ENCODE assay signal across 22 mouse cellular contexts in genomic region chr16:34343161-34343560, GRCm38 (mm10).
DNase-seq lines count a peak whose midpoint lies in the region; ATAC-seq and TF ChIP-seq lines count a peak whose summit lies in the region.
"Had no signal": no experiment of that assay in that cellular context is flagged by ENCODE, and none has a peak within 500 bp of the region (broad histone marks: within the 10 kb centered on the region; RNA-seq: fewer than 3 reads in every experiment).

No protein-coding gene starts in this region.

- no peak overlapping the region for H3K27ac ChIP-seq in heart, embryonic 10.5 days
- 0 out of 2 replicates have a peak overlapping the region, but pooled peaks have one; percentile 6 for H3K27ac ChIP-seq in heart, embryonic 16.5 days (ENCODE audit: low read length)
- peak overlapping the region; percentile 39 for H3K27ac ChIP-seq in cortical plate, adult 2 months (ENCODE audit: insufficient read depth, low read length)
- peak overlapping the region; percentile 42; the same call in 1 of the 2 replicates for H3K27ac ChIP-seq in olfactory bulb, adult 2 months (ENCODE audit: insufficient read depth, low read depth, low read length)
- H3K27ac ChIP-seq: hindbrain, embryonic 10.5 days; hindbrain, postnatal 0 days; intestine, embryonic 15.5 days; limb, embryonic 12.5 days; liver, embryonic 15.5 days; stomach, embryonic 15.5 days had no signal

- no peak overlapping the region for H3K4me3 ChIP-seq in heart, embryonic 10.5 days
- no peak overlapping the region for H3K4me3 ChIP-seq in heart, embryonic 16.5 days (ENCODE audit: low read length)
- H3K4me3 ChIP-seq in cortical plate, adult 2 months (ENCODE audit: insufficient read depth, low read length), result no peak overlapping the region
- no peak overlapping the region for H3K4me3 ChIP-seq in olfactory bulb, adult 2 months (ENCODE audit: insufficient read depth, low read depth, low read length)
- H3K4me3 ChIP-seq: gastrocnemius, adult 2 months; hindbrain, embryonic 10.5 days; intestine, embryonic 15.5 days; limb, embryonic 12.5 days; liver, embryonic 15.5 days; midbrain, embryonic 10.5 days; midbrain, embryonic 15.5 days; neural tube, embryonic 15.5 days; stomach, embryonic 15.5 days had no signal

- no peak overlapping the region for H3K4me2 ChIP-seq in heart, embryonic 16.5 days (ENCODE audit: low read depth, low read length)
- H3K4me2 ChIP-seq: intestine, embryonic 15.5 days; limb, embryonic 12.5 days; liver, embryonic 15.5 days; lung, embryonic 14.5 days; midbrain, embryonic 15.5 days; neural tube, embryonic 15.5 days; stomach, embryonic 15.5 days had no signal

- no peaks in the 10 kb centered on the region for H3K36me3 ChIP-seq in heart, embryonic 10.5 days
- H3K36me3 ChIP-seq in heart, embryonic 16.5 days (ENCODE audit: control insufficient read depth, insufficient read depth), result no peaks in the 10 kb centered on the region
- H3K36me3 ChIP-seq: hindbrain, embryonic 10.5 days; intestine, embryonic 15.5 days; limb, embryonic 12.5 days; liver, embryonic 15.5 days; midbrain, embryonic 10.5 days; midbrain, embryonic 15.5 days; neural tube, embryonic 15.5 days; stomach, embryonic 15.5 days had no signal

- no peaks in the 10 kb centered on the region for H3K9me3 ChIP-seq in heart, embryonic 10.5 days
- no peaks in the 10 kb centered on the region for H3K9me3 ChIP-seq in heart, embryonic 16.5 days (replicated peaks; ENCODE audit: control insufficient read depth, low read length)
- H3K9me3 ChIP-seq: hindbrain, embryonic 10.5 days; intestine, embryonic 15.5 days; limb, embryonic 12.5 days; liver, embryonic 15.5 days; midbrain, embryonic 10.5 days; midbrain, embryonic 15.5 days; neural tube, embryonic 15.5 days; stomach, embryonic 15.5 days had no signal

- peak; percentile 86 for DNase-seq in heart, adult 11 months
- no peak for DNase-seq in heart, embryonic 10.5 days (ENCODE audit: low spot score)
- DNase-seq in heart, adult 8-10 months (ENCODE audit: low spot score), result no peak
- DNase-seq: adrenal gland, postnatal 25 days; B cell, adult 2 months; cerebellum, adult 18-20 months; gastrocnemius, adult 2 months; kidney, adult 2 months; kidney, postnatal 4 days had no signal

- no peaks in the 10 kb centered on the region for H3K27me3 ChIP-seq in heart, embryonic 10.5 days (ENCODE audit: insufficient read depth, poor library complexity, severe bottlenecking)
- H3K27me3 ChIP-seq in heart, embryonic 16.5 days (ENCODE audit: control insufficient read depth, insufficient read depth, low read length), result no peaks in the 10 kb centered on the region
- H3K27me3 ChIP-seq: intestine, embryonic 15.5 days; limb, embryonic 12.5 days; liver, embryonic 15.5 days; midbrain, embryonic 15.5 days; neural tube, embryonic 15.5 days; stomach, embryonic 15.5 days had no signal

- no peak for TF ChIP-seq POLR2A in cortical plate, adult 2 months (IDR thresholded peaks at IDR 0.05; ENCODE audit: extremely low read depth, insufficient read depth, low read length)
- TF ChIP-seq POLR2A in olfactory bulb, adult 2 months (IDR thresholded peaks at IDR 0.05; ENCODE audit: insufficient read depth, low read depth, low read length), result no peak

- no peak for TF ChIP-seq CTCF in cortical plate, adult 2 months (IDR thresholded peaks at IDR 0.05; ENCODE audit: extremely low read depth, insufficient read depth, low read length)
- TF ChIP-seq CTCF in olfactory bulb, adult 2 months (IDR thresholded peaks at IDR 0.05; ENCODE audit: insufficient read depth, low read depth, low read length), result no peak

- ATAC-seq in heart, embryonic 16.5 days (replicated peaks; ENCODE audit: extremely low read depth, insufficient read depth, low FRiP score), result no peak
- ATAC-seq: intestine, embryonic 15.5 days had no signal

- 72% methylated on average over 4 of the region's 4 CpGs for WGBS in heart, embryonic 10.5 days
- 69% methylated on average over 4 of the region's 4 CpGs for WGBS in heart, embryonic 16.5 days
- WGBS in olfactory bulb, adult 2 months, result 48% methylated on average over 4 of the region's 4 CpGs

- peaks cover 34% of the 10 kb centered on the region for H3K4me1 ChIP-seq in heart, embryonic 10.5 days
- H3K4me1 ChIP-seq in heart, embryonic 16.5 days (ENCODE audit: control insufficient read depth, insufficient read depth, low read length), result peaks cover 15% of the 10 kb centered on the region
- H3K4me1 ChIP-seq in cortical plate, adult 2 months (ENCODE audit: control insufficient read depth, insufficient read depth, low read length), result peaks cover 32% of the 10 kb centered on the region
- peaks cover 29% of the 10 kb centered on the region for H3K4me1 ChIP-seq in olfactory bulb, adult 2 months (ENCODE audit: control insufficient read depth, insufficient read depth, low read length)
- H3K4me1 ChIP-seq: liver, embryonic 15.5 days; stomach, embryonic 15.5 days had no signal

- no peak overlapping the region for H3K9ac ChIP-seq in heart, embryonic 16.5 days (ENCODE audit: low read length)
- H3K9ac ChIP-seq: intestine, embryonic 15.5 days; limb, embryonic 12.5 days; liver, embryonic 15.5 days; lung, embryonic 14.5 days; midbrain, embryonic 15.5 days; neural tube, embryonic 15.5 days; stomach, embryonic 15.5 days had no signal
